Mouse (Mus musculus) neural tube, embryonic 14.5 days (tissue): ENCODE results near the gene Capn15. TPM values are rescaled to one million over a fixed set of nuclear protein-coding genes. Genes with fewer than 3 reads are reported as not detected.
A peak's percentile ranks its signal among the peaks of the same experiment; 100 is the strongest.

Experiments used
- ATAC-seq: fragments of 200-750 bp; cut with Nextera tagmentation; 2 replicates; pipeline ENCODE4 v1.8.0; 2017; ENCODE audit warnings: low read depth, mild to moderate bottlenecking, moderate TSS enrichment, moderate library complexity
- H3K27ac ChIP-seq: fragments of 300-500 bp; sonication (generic); 2 replicates; pipeline ENCODE4 v1.5.1; 2014; ENCODE audit warnings: low read depth, mild to moderate bottlenecking, control low read depth, low read length, moderate library complexity, mixed read lengths
- H3K27me3 ChIP-seq: fragments of 300-500 bp; sonication (generic); 2 replicates; pipeline ENCODE4 v1.6.1; 2014; ENCODE audit warnings: low read length; ENCODE audit not compliant: control insufficient read depth, insufficient read depth
- H3K36me3 ChIP-seq: fragments of 300-500 bp; sonication (generic); 2 replicates; pipeline ENCODE4 v1.6.1; 2014; ENCODE audit warnings: low read length, mixed read lengths; ENCODE audit not compliant: control insufficient read depth, insufficient read depth
- H3K4me1 ChIP-seq: fragments of 300-500 bp; sonication (generic); 2 replicates; pipeline ENCODE4 v1.6.1; 2014; ENCODE audit warnings: low read length; ENCODE audit not compliant: control insufficient read depth, insufficient read depth
- H3K4me2 ChIP-seq: fragments of 300-500 bp; sonication (generic); 2 replicates; pipeline ENCODE4 v1.6.1; 2014; ENCODE audit warnings: mild to moderate bottlenecking, low read depth, low read length, control low read depth
- H3K4me3 ChIP-seq: fragments of 300-500 bp; sonication (generic); 2 replicates; pipeline ENCODE4 v1.5.1; 2014; ENCODE audit warnings: low read depth, low read length, control low read depth, mixed read lengths
- H3K9ac ChIP-seq: fragments of 300-500 bp; sonication (generic); replicated peaks from 2 replicates; pipeline ENCODE4 v1.6.1; 2014; ENCODE audit warnings: low read depth, mild to moderate bottlenecking, control low read depth, low read length, mixed read lengths
- H3K9me3 ChIP-seq: fragments of 300-500 bp; sonication (generic); 2 replicates; pipeline ENCODE4 v1.6.1; 2016; ENCODE audit warnings: low read length; ENCODE audit not compliant: control insufficient read depth
- WGBS: fragments of 180-500 bp; shearing (Covaris S2); extraction: QIAGEN DNeasy Blood & Tissue Kit; methylation state at CpG from one replicate; pipeline ENCODE4 v1.1.7; 2014; 5-methylcytosine and 5-hydroxymethylcytosine counted together
- polyA plus RNA-seq: library from polyadenylated mRNA; unstranded; fragments of >200 nt; fragmentation: Nextera tagmentation; extraction: Ambion mirVana; gene quantifications from 2 replicates; pipeline ENCODE4 v1.2.1, GENCODE M21; 2014

The Capn15 gene
- polyA plus RNA-seq, 1 experiment from 2014 or later = 24.6 TPM

- Histone ChIP-seq H3K4me3 (no peak overlapping the region), H3K9ac (no peak overlapping the region), H3K27me3 (no peaks in the 10 kb centered on the region), H3K4me2 (no peak overlapping the region), H3K36me3 (peaks cover 11% of the 10 kb centered on the region), H3K27ac (no peak overlapping the region), H3K9me3 (no peaks in the 10 kb centered on the region), H3K4me1 (no peaks in the 10 kb centered on the region)
- WGBS = 79% methylated on average over 3 of the region's 3 CpGs
- ATAC-seq = no peak
Measured at GRCm38 (mm10) chr17:26018388-26018787, 32.8 kb upstream of the Capn15 start.

GRCm38 (mm10) chr17:26017949-26018348 lies 32.4 kb upstream of the Capn15 start:
- no peak for ATAC-seq

GRCm38 (mm10) chr17:26017021-26017420 lies 31.4 kb upstream of the Capn15 start:
- no peaks in the 10 kb centered on the region for H3K9me3 ChIP-seq
- no peaks in the 10 kb centered on the region for H3K4me1 ChIP-seq
- ATAC-seq = no peak
- no peak overlapping the region for H3K9ac ChIP-seq
- 79% methylated on average over 3 of the region's 3 CpGs for WGBS
- no peak overlapping the region for H3K27ac ChIP-seq
- H3K36me3 ChIP-seq = peaks cover 19% of the 10 kb centered on the region
- H3K4me2 ChIP-seq = no peak overlapping the region
- H3K27me3 ChIP-seq = no peaks in the 10 kb centered on the region
- no peak overlapping the region for H3K4me3 ChIP-seq

More at GRCm38 (mm10) chr17:26017949-26018348, 32.4 kb upstream of the Capn15 start:
- Histone ChIP-seq H3K27me3 (no peaks in the 10 kb centered on the region), H3K36me3 (peaks cover 12% of the 10 kb centered on the region), H3K4me3 (no peak overlapping the region), H3K4me2 (no peak overlapping the region), H3K9ac (no peak overlapping the region), H3K9me3 (no peaks in the 10 kb centered on the region), H3K4me1 (no peaks in the 10 kb centered on the region), H3K27ac (no peak overlapping the region)
- WGBS = 85% methylated on average over 5 of the region's 5 CpGs

- WGBS = 74% methylated on average over 10 of the region's 10 CpGs
- no peak overlapping the region for H3K27ac ChIP-seq
- ATAC-seq = no peak
- no peak overlapping the region for H3K4me2 ChIP-seq
- H3K27me3 ChIP-seq = no peaks in the 10 kb centered on the region
- no peak overlapping the region for H3K4me3 ChIP-seq
- no peaks in the 10 kb centered on the region for H3K9me3 ChIP-seq
- H3K4me1 ChIP-seq = no peaks in the 10 kb centered on the region
- no peak overlapping the region for H3K9ac ChIP-seq
- H3K36me3 ChIP-seq = peaks cover 29% of the 10 kb centered on the region
Measured at GRCm38 (mm10) chr17:26013711-26014110, 28.1 kb upstream of the Capn15 start.

GRCm38 (mm10) chr17:26011841-26012460 lies 26.4 kb upstream of the Capn15 start:
- no peaks in the 10 kb centered on the region for H3K4me1 ChIP-seq
- ATAC-seq = peak; percentile 61; the same call in 1 of the 2 replicates
- H3K27me3 ChIP-seq = no peaks in the 10 kb centered on the region
- no peak overlapping the region for H3K4me3 ChIP-seq
- H3K27ac ChIP-seq = no peak overlapping the region
- peaks cover 29% of the 10 kb centered on the region for H3K36me3 ChIP-seq
- WGBS = 11% methylated on average over 15 of the region's 15 CpGs
- no peaks in the 10 kb centered on the region for H3K9me3 ChIP-seq
- H3K4me2 ChIP-seq = no peak overlapping the region
- no peak overlapping the region for H3K9ac ChIP-seq

GRCm38 (mm10) chr17:26009540-26009939 lies 23.9 kb upstream of the Capn15 start:
- no peak overlapping the region for H3K27ac ChIP-seq
- no peak overlapping the region for H3K4me2 ChIP-seq
- peaks cover 29% of the 10 kb centered on the region for H3K36me3 ChIP-seq
- H3K4me1 ChIP-seq = no peaks in the 10 kb centered on the region
- no peaks in the 10 kb centered on the region for H3K9me3 ChIP-seq
- H3K27me3 ChIP-seq = no peaks in the 10 kb centered on the region
- no peak overlapping the region for H3K4me3 ChIP-seq
- WGBS = 31% methylated on average over 4 of the region's 4 CpGs
- peak; percentile 88 for ATAC-seq
- H3K9ac ChIP-seq = no peak overlapping the region

- Histone ChIP-seq H3K9me3 (no peaks in the 10 kb centered on the region), H3K27ac (0 out of 2 replicates have a peak overlapping the region, but pooled peaks have one; percentile 16), H3K36me3 (peaks cover 31% of the 10 kb centered on the region), H3K4me1 (no peaks in the 10 kb centered on the region), H3K27me3 (no peaks in the 10 kb centered on the region), H3K9ac (no peak overlapping the region), H3K4me3 (no peak overlapping the region), H3K4me2 (no peak overlapping the region)
- ATAC-seq = no peak
- 78% methylated on average over 7 of the region's 7 CpGs for WGBS
Measured at GRCm38 (mm10) chr17:26008787-26009186, 23.2 kb upstream of the Capn15 start.

GRCm38 (mm10) chr17:26008331-26008730 lies 22.7 kb upstream of the Capn15 start:
- H3K36me3 ChIP-seq = peaks cover 33% of the 10 kb centered on the region
- no peak overlapping the region for H3K27ac ChIP-seq
- H3K9me3 ChIP-seq = no peaks in the 10 kb centered on the region
- no peak for ATAC-seq
- no peaks in the 10 kb centered on the region for H3K4me1 ChIP-seq
- H3K9ac ChIP-seq = no peak overlapping the region
- H3K4me3 ChIP-seq = no peak overlapping the region
- no peaks in the 10 kb centered on the region for H3K27me3 ChIP-seq
- no peak overlapping the region for H3K4me2 ChIP-seq

GRCm38 (mm10) chr17:26007646-26008045 lies 22.1 kb upstream of the Capn15 start:
- no peak overlapping the region for H3K9ac ChIP-seq
- no peaks in the 10 kb centered on the region for H3K4me1 ChIP-seq
- H3K27ac ChIP-seq = no peak overlapping the region
- no peaks in the 10 kb centered on the region for H3K27me3 ChIP-seq
- H3K4me2 ChIP-seq = no peak overlapping the region
- peaks cover 29% of the 10 kb centered on the region for H3K36me3 ChIP-seq
- no peaks in the 10 kb centered on the region for H3K9me3 ChIP-seq
- no peak overlapping the region for H3K4me3 ChIP-seq
- no peak for ATAC-seq
- 72% methylated on average over 2 of the region's 2 CpGs for WGBS
